Mouse (Mus musculus) limb, embryonic 12.5 days (tissue): ENCODE measurements around the gene Irs2. TPM values are rescaled to one million over a fixed set of nuclear protein-coding genes. Genes with fewer than 3 reads are reported as not detected.

Experiments used
- ATAC-seq: fragments of 200-750 bp; cut with Nextera tagmentation; 2 replicates; pipeline ENCODE4 v1.8.0; 2017; ENCODE audit warnings: low read depth, moderate TSS enrichment; ENCODE audit not compliant: insufficient number of reproducible peaks, insufficient read depth, low FRiP score, low TSS enrichment
- H3K27ac ChIP-seq: fragments of 300-500 bp; sonication (generic); 2 replicates; pipeline ENCODE4 v1.5.1; 2016; ENCODE audit warnings: mild to moderate bottlenecking, moderate library complexity
- H3K27me3 ChIP-seq: fragments of 300-500 bp; sonication (generic); 2 replicates; pipeline ENCODE4 v1.6.1; 2016; ENCODE audit warnings: mild to moderate bottlenecking, moderate library complexity
- H3K36me3 ChIP-seq: fragments of 300-500 bp; sonication (generic); 2 replicates; pipeline ENCODE4 v1.6.1; 2016; ENCODE audit warnings: mild to moderate bottlenecking, moderate library complexity
- H3K4me1 ChIP-seq: fragments of 300-500 bp; sonication (generic); replicated peaks from 2 replicates; pipeline ENCODE4 v1.6.1; 2016
- H3K4me2 ChIP-seq: fragments of 300-500 bp; sonication (generic); 2 replicates; pipeline ENCODE4 v1.6.1; 2016; ENCODE audit warnings: mild to moderate bottlenecking, moderate library complexity
- H3K4me3 ChIP-seq: fragments of 300-500 bp; sonication (generic); replicated peaks from 2 replicates; pipeline ENCODE4 v1.5.1; 2016; ENCODE audit warnings: mild to moderate bottlenecking
- H3K9ac ChIP-seq: fragments of 300-500 bp; sonication (generic); replicated peaks from 2 replicates; pipeline ENCODE4 v1.6.1; 2016; ENCODE audit warnings: mild to moderate bottlenecking, moderate library complexity
- H3K9me3 ChIP-seq: fragments of 300-500 bp; sonication (generic); 2 replicates; pipeline ENCODE4 v1.6.1; 2016; ENCODE audit warnings: mild to moderate bottlenecking, moderate library complexity
- WGBS: fragments of 180-500 bp; shearing (Covaris S2); methylation state at CpG from one replicate; pipeline ENCODE4 v1.1.7; 2016; 5-methylcytosine and 5-hydroxymethylcytosine counted together
- polyA plus RNA-seq: library from polyadenylated mRNA; unstranded; fragments of >200 nt; fragmentation: Nextera tagmentation; extraction: Ambion mirVana; gene quantifications from 2 replicates; pipeline ENCODE4 v1.2.1, GENCODE M21; 2016

Gene Irs2
- 10.9 and 11.7 TPM in 2 replicates for polyA plus RNA-seq

GRCm38 (mm10) chr8:11008379-11008775, at the start of gene Irs2:
TSS of gene Irs2 (minus strand) at chr8:11008458.
- Histone ChIP-seq H3K27me3 (no peaks in the 10 kb centered on the region; the same call in 1 of the 2 replicates), H3K27ac (peak within 1 kb of the TSS; percentile 97), H3K9ac (peak within 1 kb of the TSS; percentile 88), H3K4me3 (peak within 1 kb of the TSS; percentile 81), H3K4me1 (peaks cover 52% of the 10 kb centered on the region), H3K4me2 (peak within 1 kb of the TSS; percentile 94), H3K36me3 (peaks cover 24% of the 10 kb centered on the region), H3K9me3 (no peaks in the 10 kb centered on the region)
- ATAC-seq = peak; percentile 0; the same call in 1 of the 2 replicates
- WGBS = 1% methylated on average over 54 of the region's 64 CpGs

- no peak overlapping the region for H3K4me3 ChIP-seq
- H3K36me3 ChIP-seq = no peaks in the 10 kb centered on the region
- H3K9me3 ChIP-seq = no peaks in the 10 kb centered on the region
- ATAC-seq = no peak
- no peak overlapping the region for H3K27ac ChIP-seq
- no peak overlapping the region for H3K9ac ChIP-seq
- 85% methylated on average over 5 of the region's 5 CpGs for WGBS
- peaks cover 22% of the 10 kb centered on the region for H3K4me1 ChIP-seq
- peaks cover 19% of the 10 kb centered on the region for H3K27me3 ChIP-seq
- no peak overlapping the region for H3K4me2 ChIP-seq
Measured at GRCm38 (mm10) chr8:11056665-11057064, 48.4 kb upstream of the Irs2 start.

- no peaks in the 10 kb centered on the region for H3K9me3 ChIP-seq
- H3K4me3 ChIP-seq = no peak overlapping the region
- no peaks in the 10 kb centered on the region for H3K36me3 ChIP-seq
- no peak overlapping the region for H3K27ac ChIP-seq
- peaks cover 19% of the 10 kb centered on the region for H3K27me3 ChIP-seq
- no peak overlapping the region for H3K4me2 ChIP-seq
- ATAC-seq = no peak
- peaks cover 22% of the 10 kb centered on the region for H3K4me1 ChIP-seq
- 89% methylated on average over 8 of the region's 8 CpGs for WGBS
- H3K9ac ChIP-seq = no peak overlapping the region
Measured at GRCm38 (mm10) chr8:11056175-11056563, 47.9 kb upstream of the Irs2 start.

GRCm38 (mm10) chr8:11055557-11056174, 47.4 kb upstream of the Irs2 start:
- H3K4me3 ChIP-seq = no peak overlapping the region
- H3K36me3 ChIP-seq = no peaks in the 10 kb centered on the region
- no peak overlapping the region for H3K27ac ChIP-seq
- WGBS = 29% methylated on average over 16 of the region's 16 CpGs
- ATAC-seq = 0 out of 2 replicates have a peak, but pooled peaks have one; percentile 24
- no peak overlapping the region for H3K4me2 ChIP-seq
- no peaks in the 10 kb centered on the region for H3K9me3 ChIP-seq
- H3K9ac ChIP-seq = no peak overlapping the region
- H3K4me1 ChIP-seq = peaks cover 22% of the 10 kb centered on the region
- H3K27me3 ChIP-seq = peaks cover 19% of the 10 kb centered on the region

- Histone ChIP-seq H3K4me1 (peaks cover 5% of the 10 kb centered on the region; the same call in 1 of the 2 replicates), H3K4me3 (no peak overlapping the region), H3K27me3 (peaks cover 9% of the 10 kb centered on the region; the same call in 1 of the 2 replicates), H3K9ac (no peak overlapping the region), H3K4me2 (no peak overlapping the region), H3K36me3 (no peaks in the 10 kb centered on the region), H3K9me3 (no peaks in the 10 kb centered on the region), H3K27ac (no peak overlapping the region)
- WGBS = 65% methylated on average over 5 of the region's 5 CpGs
- no peak for ATAC-seq
Measured at GRCm38 (mm10) chr8:11049835-11050234, 41.6 kb upstream of the Irs2 start.

GRCm38 (mm10) chr8:11047812-11048211, 39.6 kb upstream of the Irs2 start:
- H3K36me3 ChIP-seq = no peaks in the 10 kb centered on the region
- no peak for ATAC-seq
- WGBS = 90% methylated on average over 1 of the region's 1 CpGs

GRCm38 (mm10) chr8:11044660-11045059, 36.4 kb upstream of the Irs2 start:
- H3K4me3 ChIP-seq = no peak overlapping the region
- H3K4me2 ChIP-seq = no peak overlapping the region
- 76% methylated on average over 11 of the region's 11 CpGs for WGBS
- H3K4me1 ChIP-seq = peaks cover 12% of the 10 kb centered on the region
- no peaks in the 10 kb centered on the region for H3K9me3 ChIP-seq
- H3K27me3 ChIP-seq = no peaks in the 10 kb centered on the region
- H3K36me3 ChIP-seq = no peaks in the 10 kb centered on the region
- no peak overlapping the region for H3K9ac ChIP-seq
- no peak overlapping the region for H3K27ac ChIP-seq
- ATAC-seq = no peak

More at GRCm38 (mm10) chr8:11047812-11048211, 39.6 kb upstream of the Irs2 start:
- Histone ChIP-seq H3K27ac (no peak overlapping the region), H3K4me2 (no peak overlapping the region), H3K27me3 (0 out of 2 replicates have a peak, but pooled peaks cover under 1% of the 10 kb centered on the region), H3K4me3 (no peak overlapping the region), H3K4me1 (peaks cover 12% of the 10 kb centered on the region), H3K9me3 (no peaks in the 10 kb centered on the region), H3K9ac (no peak overlapping the region)

GRCm38 (mm10) chr8:11043591-11043990, 35.3 kb upstream of the Irs2 start:
- H3K36me3 ChIP-seq = no peaks in the 10 kb centered on the region
- peaks cover 12% of the 10 kb centered on the region for H3K4me1 ChIP-seq
- no peak overlapping the region for H3K9ac ChIP-seq
- ATAC-seq = no peak
- no peak overlapping the region for H3K4me3 ChIP-seq
- H3K4me2 ChIP-seq = no peak overlapping the region
- no peaks in the 10 kb centered on the region for H3K9me3 ChIP-seq
- 25% methylated on average over 4 of the region's 4 CpGs for WGBS
- no peaks in the 10 kb centered on the region for H3K27me3 ChIP-seq
- peak overlapping the region; percentile 53; the same call in 1 of the 2 replicates for H3K27ac ChIP-seq

GRCm38 (mm10) chr8:11042872-11043587, 34.8 kb upstream of the Irs2 start:
- Histone ChIP-seq H3K36me3 (no peaks in the 10 kb centered on the region), H3K4me1 (peaks cover 12% of the 10 kb centered on the region), H3K27me3 (no peaks in the 10 kb centered on the region), H3K4me3 (no peak overlapping the region), H3K9me3 (no peaks in the 10 kb centered on the region), H3K4me2 (no peak overlapping the region), H3K27ac (peak overlapping the region; percentile 53; the same call in 1 of the 2 replicates), H3K9ac (no peak overlapping the region)
- WGBS = 75% methylated on average over 9 of the region's 9 CpGs
- no peak for ATAC-seq

GRCm38 (mm10) chr8:11040088-11040487, 31.8 kb upstream of the Irs2 start:
- ATAC-seq = no peak
- Histone ChIP-seq H3K4me1 (peaks cover 22% of the 10 kb centered on the region), H3K9me3 (no peaks in the 10 kb centered on the region), H3K4me3 (no peak overlapping the region), H3K27me3 (no peaks in the 10 kb centered on the region), H3K27ac (no peak overlapping the region), H3K4me2 (no peak overlapping the region), H3K9ac (no peak overlapping the region), H3K36me3 (no peaks in the 10 kb centered on the region)
- WGBS = 88% methylated on average over 7 of the region's 7 CpGs

GRCm38 (mm10) chr8:11038788-11039187, 30.5 kb upstream of the Irs2 start:
- no peak for ATAC-seq

More at GRCm38 (mm10) chr8:11038788-11039187, 30.5 kb upstream of the Irs2 start:
- Histone ChIP-seq H3K9ac (no peak overlapping the region), H3K4me3 (no peak overlapping the region), H3K27me3 (no peaks in the 10 kb centered on the region), H3K9me3 (no peaks in the 10 kb centered on the region), H3K4me2 (no peak overlapping the region), H3K4me1 (peaks cover 17% of the 10 kb centered on the region), H3K36me3 (no peaks in the 10 kb centered on the region), H3K27ac (no peak overlapping the region)
- WGBS = 80% methylated on average over 5 of the region's 5 CpGs
